Comparison of ENCODE assay signal across 7 mouse cellular contexts in genomic region chr13:23518885-23519284, GRCm38 (mm10). TPM values are rescaled to one million over a fixed set of nuclear protein-coding genes. Genes with fewer than 3 reads are reported as not detected.
DNase-seq lines count a peak whose midpoint lies in the region; ATAC-seq lines count a peak whose summit lies in the region.

No protein-coding gene starts in this region.

- peak overlapping the region; percentile 23; the same call in 1 of the 2 replicates for H3K9ac ChIP-seq in intestine, embryonic 15.5 days

- no peaks in the 10 kb centered on the region for H3K27me3 ChIP-seq in intestine, embryonic 15.5 days (replicated peaks)
- no peaks in the 10 kb centered on the region for H3K27me3 ChIP-seq in megakaryocyte, embryonic 14.5 days (replicated peaks)

- no peaks in the 10 kb centered on the region for H3K36me3 ChIP-seq in intestine, embryonic 15.5 days
- no peaks in the 10 kb centered on the region for H3K36me3 ChIP-seq in megakaryocyte, embryonic 14.5 days (replicated peaks; ENCODE audit: low read length)

- H3K9me3 ChIP-seq in intestine, embryonic 15.5 days, result no peaks in the 10 kb centered on the region
- H3K9me3 ChIP-seq in megakaryocyte, embryonic 14.5 days, result no peaks in the 10 kb centered on the region

- peak; percentile 85 for DNase-seq in embryo, embryonic 10 days (ENCODE audit: low spot score)
- DNase-seq in gastrocnemius, postnatal 36 days, result peak; percentile 46 to 59
- DNase-seq in left cerebral cortex, postnatal 10 days (ENCODE audit: extremely low spot score in 1 of 2, low spot score in 2 of 2), result peak; percentile 61 to 77
- DNase-seq in right cerebral cortex, postnatal 25 days, result peak; percentile 58

- peak overlapping the region; percentile 40 for H3K4me3 ChIP-seq in intestine, embryonic 15.5 days (replicated peaks)
- H3K4me3 ChIP-seq in megakaryocyte, embryonic 14.5 days (replicated peaks), result peak overlapping the region; percentile 89

- peak overlapping the region; percentile 75 for H3K4me2 ChIP-seq in intestine, embryonic 15.5 days (replicated peaks)

- intact Hi-C loops in gastrocnemius, postnatal 36 days (cut with DNase I), result loop anchor here (1.0 to 5.0 kb wide), 2 partner anchors 87 to 1492 kb away; no protein-coding TSS in a partner anchor
- intact Hi-C loops in left cerebral cortex, postnatal 10 days (cut with DNase I), result loop anchor here (2.0 to 5.0 kb wide), 3 partner anchors 86 to 1577 kb away; no protein-coding TSS in a partner anchor

- H3K27ac ChIP-seq in intestine, embryonic 15.5 days, result peak overlapping the region; percentile 56; the same call in 1 of the 2 replicates

- peak; percentile 31 for ATAC-seq in activated CD4-positive, CD25-positive, alpha-beta regulatory T cell, adult 4 months
- peak; percentile 57 for ATAC-seq in intestine, embryonic 15.5 days

- WGBS in intestine, embryonic 15.5 days, result under 1% methylated on average over 6 of the region's 6 CpGs

- H3K4me1 ChIP-seq in intestine, embryonic 15.5 days (replicated peaks), result 0 out of 2 replicates have a peak, but pooled peaks cover 2% of the 10 kb centered on the region
- H3K4me1 ChIP-seq in megakaryocyte, embryonic 14.5 days, result peaks cover 47% of the 10 kb centered on the region

RNA-seq across cellular contexts. Expression of gene Hist1h4h, which starts 12.0 kb away (rescaled TPM):
- polyA plus RNA-seq in activated CD4-positive, CD25-positive, alpha-beta regulatory T cell, adult 4 months (2017; shearing (Covaris generic)), result 1 to 10 TPM; 2.7 to 3.2 TPM
- 100 to 1,000 TPM; 130 to 153 TPM for total RNA-seq in gastrocnemius, postnatal 36 days (2021)
- polyA plus RNA-seq in intestine, embryonic 15.5 days (2015; fragmentation: Nextera tagmentation; extraction: Ambion mirVana), result 4.6 and 4.8 TPM in 2 replicates
- 100 to 1,000 TPM; 265 to 270 TPM for total RNA-seq in left cerebral cortex, postnatal 10 days (2021)
- polyA plus RNA-seq in megakaryocyte, embryonic 14.5 days (2012; ENCODE audit: insufficient read depth, low replicate concordance), result 443 and 574 TPM in 2 replicates

RNA-seq across cellular contexts. Expression of gene Hist1h2af, which starts 14.8 kb away (rescaled TPM):
- polyA plus RNA-seq in activated CD4-positive, CD25-positive, alpha-beta regulatory T cell, adult 4 months (2017; shearing (Covaris generic)), result not detected
- total RNA-seq in gastrocnemius, postnatal 36 days (2021), result 10 to 100 TPM in 1 of 2 experiments, 1 to 10 TPM in 1; 7.7 to 11.5 TPM
- 6.7 TPM in 1 of 2 replicates, not detected in the other for polyA plus RNA-seq in intestine, embryonic 15.5 days (2015; fragmentation: Nextera tagmentation; extraction: Ambion mirVana)
- total RNA-seq in left cerebral cortex, postnatal 10 days (2021), result 10 to 100 TPM; 27.0 to 28.3 TPM
- 37.2 and 163 TPM in 2 replicates for polyA plus RNA-seq in megakaryocyte, embryonic 14.5 days (2012; ENCODE audit: insufficient read depth, low replicate concordance)

RNA-seq across cellular contexts. Expression of gene Hist1h3g, which starts 16.3 kb away (rescaled TPM):
- polyA plus RNA-seq in activated CD4-positive, CD25-positive, alpha-beta regulatory T cell, adult 4 months (2017; shearing (Covaris generic)), result 1 to 10 TPM in 1 of 2 experiments, not detected in 1; 1.1 TPM
- total RNA-seq in gastrocnemius, postnatal 36 days (2021), result 1 to 10 TPM; 2.8 to 5.0 TPM
- polyA plus RNA-seq in intestine, embryonic 15.5 days (2015; fragmentation: Nextera tagmentation; extraction: Ambion mirVana), result 6.1 and 6.2 TPM in 2 replicates
- 10 to 100 TPM in 1 of 2 experiments, 1 to 10 TPM in 1; 9.7 to 10.4 TPM for total RNA-seq in left cerebral cortex, postnatal 10 days (2021)
- polyA plus RNA-seq in megakaryocyte, embryonic 14.5 days (2012; ENCODE audit: insufficient read depth, low replicate concordance), result 5.7 and 16.4 TPM in 2 replicates

RNA-seq across cellular contexts. Expression of gene Hist1h2bh, which starts 24.3 kb away (rescaled TPM):
- under 1 TPM in 1 of 2 experiments, not detected in 1; 0.38 TPM for polyA plus RNA-seq in activated CD4-positive, CD25-positive, alpha-beta regulatory T cell, adult 4 months (2017; shearing (Covaris generic))
- 1 to 10 TPM; 1.7 to 2.1 TPM for total RNA-seq in gastrocnemius, postnatal 36 days (2021)
- polyA plus RNA-seq in intestine, embryonic 15.5 days (2015; fragmentation: Nextera tagmentation; extraction: Ambion mirVana), result 1.1 and 1.3 TPM in 2 replicates
- 1 to 10 TPM; 1.4 to 1.7 TPM for total RNA-seq in left cerebral cortex, postnatal 10 days (2021)
- polyA plus RNA-seq in megakaryocyte, embryonic 14.5 days (2012; ENCODE audit: insufficient read depth, low replicate concordance), result 1.4 and 2.0 TPM in 2 replicates

RNA-seq across cellular contexts. Expression of gene Hist1h3f, which starts 25.0 kb away (rescaled TPM):
- polyA plus RNA-seq in activated CD4-positive, CD25-positive, alpha-beta regulatory T cell, adult 4 months (2017; shearing (Covaris generic)), result 1 to 10 TPM in 1 of 2 experiments, not detected in 1; 1.1 TPM
- total RNA-seq in gastrocnemius, postnatal 36 days (2021), result 1 to 10 TPM; 5.5 to 6.4 TPM
- 0.45 and 0.97 TPM in 2 replicates for polyA plus RNA-seq in intestine, embryonic 15.5 days (2015; fragmentation: Nextera tagmentation; extraction: Ambion mirVana)
- total RNA-seq in left cerebral cortex, postnatal 10 days (2021), result 10 to 100 TPM; 22.6 to 23.0 TPM
- polyA plus RNA-seq in megakaryocyte, embryonic 14.5 days (2012; ENCODE audit: insufficient read depth, low replicate concordance), result 7.0 TPM in 1 of 2 replicates, not detected in the other

Comparison
In these comparisons a context has a peak if more than half of its experiments do, and no peak if none do; other contexts are left out.
1. Peak in every context shown above with its lines: DNase-seq, ATAC-seq, H3K4me3 ChIP-seq and H3K27ac ChIP-seq.
2. RNA of gene Hist1h4h, which starts 12.0 kb away (polyA plus RNA-seq): 443 to 574 TPM in megakaryocyte, embryonic 14.5 days; 4.6 to 4.8 TPM in intestine, embryonic 15.5 days and 2.7 to 3.2 TPM in activated CD4-positive, CD25-positive, alpha-beta regulatory T cell, adult 4 months; every median in the first group is over 10 times any median in the second.